Mouse (Mus musculus): ENCODE results near the gene Sprr2a3.

GRCm38 (mm10) chr3:92316320-92316719, 31.1 kb downstream of the Sprr2a3 start, which contains the start of gene Sprr2b:
- no peak for TF ChIP-seq CTCF (IDR thresholded peaks at IDR 0.05; ENCODE audit: borderline replicate concordance, control insufficient read depth, extremely low read depth, insufficient read depth, low read length, poor library complexity)
- no peak for TF ChIP-seq POLR2A (IDR thresholded peaks at IDR 0.05; ENCODE audit: control insufficient read depth, extremely low read depth, insufficient read depth, low read length, poor library complexity)
